Mouse (Mus musculus): ENCODE results near the gene Rora.

GRCm38 (mm10) chr9:69111539-69111938 lies 458.0 kb downstream of the Rora start:
- TF ChIP-seq CTCF (IDR thresholded peaks at IDR 0.05; ENCODE audit: extremely low read depth, insufficient read length, insufficient replicate concordance, low read depth, low read length) (no peak), POLR2A (IDR thresholded peaks at IDR 0.05; ENCODE audit: low read depth, low read length) (no peak)
